Mouse (Mus musculus) cerebellum, postnatal 25 days (tissue): ENCODE results near the gene Sarnp.

ENCODE experiments used
- DNase-seq, 2 experiments: peaks; one replicate each; pipeline ENCODE4 v3.0.0; 2021; ENCODE audit warnings: mixed read lengths in 2 of 2

The Sarnp gene

DNA sequence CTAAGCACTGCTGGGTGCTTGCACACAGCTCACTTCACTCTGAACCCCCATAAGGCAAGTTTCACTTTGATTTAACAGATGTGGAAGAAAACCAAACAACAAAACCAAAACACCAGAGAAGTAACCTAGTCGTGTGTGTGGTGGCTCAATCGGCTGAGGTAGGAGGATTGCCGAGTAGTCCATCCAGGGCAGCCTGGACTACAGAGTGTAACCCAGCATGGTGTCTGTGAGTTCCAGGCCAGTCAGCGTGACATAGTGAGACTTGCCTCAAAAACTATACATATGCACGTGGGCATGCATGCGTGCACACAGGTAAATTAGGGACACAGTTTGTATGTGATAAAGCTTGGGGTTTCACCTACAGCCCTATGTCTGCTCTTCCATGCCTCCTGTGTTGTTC is 100.3 kb downstream of the Sarnp start:
- no peak for DNase-seq

DNA sequence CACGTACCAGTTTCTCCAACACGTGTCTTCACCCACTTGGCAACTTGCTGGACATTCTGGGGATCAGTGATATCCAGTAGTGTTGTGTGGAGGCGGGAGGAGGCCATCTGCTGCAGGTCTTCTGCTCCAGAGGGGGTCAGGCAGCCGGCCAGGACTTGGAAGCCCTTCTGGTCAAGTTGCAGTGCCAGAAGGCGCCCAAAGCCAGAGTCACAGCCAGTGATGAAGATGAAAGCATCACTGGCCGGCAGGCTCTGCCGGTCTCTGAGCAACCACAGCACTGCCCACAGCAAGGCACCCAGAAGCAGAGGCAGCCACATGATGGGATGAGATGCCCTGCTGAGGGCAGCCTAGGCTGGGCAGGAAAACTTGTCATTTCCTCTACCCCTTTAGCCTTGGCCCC is 101.1 kb downstream of the Sarnp start:
- DNase-seq: peak; percentile 98 to 99

DNA sequence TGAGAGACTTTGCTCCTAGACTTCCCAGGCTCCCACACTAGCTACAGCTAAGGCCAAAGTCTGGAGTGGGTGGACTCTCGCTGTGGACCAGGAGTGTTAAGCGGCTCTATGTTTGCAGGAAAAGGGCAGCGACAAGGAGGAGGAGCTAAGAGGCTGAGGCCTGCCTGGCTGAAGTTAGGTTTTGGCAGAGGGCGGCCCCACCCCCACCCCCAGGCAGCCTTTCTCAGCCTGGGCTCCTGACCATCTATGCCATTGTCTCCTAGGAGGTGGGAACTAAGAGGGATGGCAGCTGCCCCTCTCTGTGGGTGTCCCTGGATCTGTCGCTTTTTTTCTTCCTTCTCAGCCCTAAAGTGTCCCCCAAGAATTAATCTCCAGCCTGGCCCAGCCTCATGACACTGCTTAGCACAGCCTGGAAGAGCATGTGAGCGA is 102.1 kb downstream of the Sarnp start:
- peak; percentile 68 to 74 for DNase-seq

DNA sequence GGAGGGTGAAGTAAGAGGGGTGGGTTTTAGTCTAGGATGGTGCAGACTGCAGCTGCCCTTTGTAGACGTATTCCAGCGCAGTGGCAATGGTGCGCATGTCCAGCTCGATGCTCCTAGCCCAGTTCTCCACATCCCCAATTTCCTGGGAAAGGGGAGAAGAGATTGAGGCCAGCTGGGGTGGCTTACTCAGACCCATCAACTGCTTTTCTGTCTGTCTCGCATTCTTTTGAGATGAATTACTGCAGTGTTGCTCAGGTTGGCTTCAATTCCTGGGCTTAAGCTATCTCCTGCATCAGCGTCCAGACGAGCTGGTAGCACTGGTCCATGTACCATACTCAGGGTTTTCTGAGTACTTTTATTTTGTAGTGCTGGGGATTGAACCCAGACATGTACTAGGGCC is 102.8 kb downstream of the Sarnp start:
- DNase-seq: no peak

DNA sequence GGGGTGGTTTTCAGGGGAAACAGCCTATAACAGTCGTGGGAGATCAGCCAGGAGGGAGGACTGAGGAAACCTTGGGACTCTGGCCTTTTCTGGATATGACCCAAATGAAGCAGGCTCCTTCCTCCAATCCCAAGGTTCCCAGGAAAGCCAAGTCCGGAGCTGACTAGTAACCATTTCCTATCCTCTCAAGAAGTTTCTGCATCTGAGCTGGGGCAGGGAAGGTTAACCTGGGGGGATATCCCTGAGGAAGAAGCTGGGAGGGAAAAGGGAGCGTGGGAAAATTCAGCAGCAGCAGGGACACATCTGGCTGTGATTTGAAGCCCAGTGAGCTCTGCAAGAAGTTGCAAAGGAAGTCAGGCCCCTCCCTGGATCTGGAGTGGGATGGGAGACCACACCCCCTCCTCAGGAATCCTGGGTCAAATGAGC is 103.6 kb downstream of the Sarnp start:
- DNase-seq: no peak

DNA sequence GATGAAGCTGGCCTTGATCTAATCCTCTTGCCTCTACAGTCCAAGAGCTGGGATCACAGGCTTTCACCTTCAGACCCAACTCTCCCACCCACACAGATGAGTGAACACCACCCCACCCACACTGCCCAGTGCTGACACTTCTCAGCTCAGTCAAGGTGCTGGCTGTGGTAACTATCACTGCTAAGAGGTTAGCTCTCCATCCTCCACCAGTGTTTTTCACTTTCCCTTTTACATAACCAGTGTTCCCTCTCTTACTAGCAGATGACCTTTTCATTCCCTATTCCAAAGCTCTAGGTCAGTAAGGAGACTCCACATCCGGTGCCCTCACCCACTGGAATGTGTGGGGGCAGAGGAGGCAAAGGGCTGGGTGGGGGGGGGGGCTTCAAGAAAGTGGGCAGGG is 104.1 kb downstream of the Sarnp start:
- no peak for DNase-seq

DNA sequence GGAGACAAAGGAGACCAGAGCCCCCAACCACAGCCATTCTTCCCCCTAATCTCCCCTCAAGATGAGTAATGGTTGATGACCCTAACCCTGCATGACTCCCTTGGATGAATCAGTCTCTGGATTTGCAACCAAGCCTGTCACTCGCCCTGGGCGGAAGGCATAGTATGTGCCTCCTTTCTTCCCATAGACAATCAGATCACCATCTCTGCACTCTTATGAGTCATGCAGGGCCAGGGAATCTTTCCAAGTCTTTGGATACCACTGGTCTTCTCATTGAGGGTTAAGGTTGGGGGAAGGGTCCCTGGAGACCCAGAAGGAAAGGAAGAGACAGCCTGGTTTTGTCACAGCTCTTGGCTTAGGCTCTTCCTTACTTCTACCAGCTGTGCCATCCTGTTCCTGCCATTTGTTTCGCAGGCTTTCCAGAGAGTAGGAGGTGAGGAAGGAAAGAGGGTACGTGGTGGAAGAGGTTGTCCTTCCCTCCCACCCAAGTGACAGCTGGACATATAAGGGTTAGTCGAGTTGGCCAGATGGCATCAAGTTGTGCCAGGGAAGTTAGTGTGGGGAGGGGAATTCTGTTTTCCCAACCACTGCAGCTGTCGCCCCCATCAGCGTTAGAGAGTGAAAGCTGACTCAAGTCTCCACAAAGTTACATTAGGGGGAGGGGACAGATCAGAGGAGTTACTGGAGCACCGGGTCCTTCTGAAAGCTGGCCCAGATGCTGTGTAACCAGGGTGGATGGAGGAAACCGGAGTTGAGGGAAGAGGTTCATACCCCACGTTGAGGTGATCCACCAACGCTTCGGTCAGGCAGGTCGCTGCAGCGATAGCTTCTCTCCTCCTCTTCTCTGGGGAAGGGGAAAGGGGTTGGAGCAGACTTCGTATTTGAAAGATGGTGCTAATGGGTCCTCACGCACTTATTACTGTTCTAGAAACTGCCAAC is 105.0 kb downstream of the Sarnp start:
- DNase-seq: no peak

DNA sequence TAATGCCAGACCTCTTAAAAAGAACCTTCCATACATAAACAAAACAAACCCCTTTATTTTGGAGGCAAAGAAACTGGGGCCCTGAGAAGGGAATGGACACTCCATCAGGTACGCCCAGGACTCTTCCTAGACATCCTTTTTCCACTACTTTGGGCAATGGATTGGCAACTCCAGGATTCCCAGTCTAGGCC is 105.6 kb downstream of the Sarnp start, which contains the start of gene Rdh5:
Gene Rdh5 (minus strand): TSS at position 67 of the 191 bp plus-strand sequence.
- no peak for DNase-seq

DNA sequence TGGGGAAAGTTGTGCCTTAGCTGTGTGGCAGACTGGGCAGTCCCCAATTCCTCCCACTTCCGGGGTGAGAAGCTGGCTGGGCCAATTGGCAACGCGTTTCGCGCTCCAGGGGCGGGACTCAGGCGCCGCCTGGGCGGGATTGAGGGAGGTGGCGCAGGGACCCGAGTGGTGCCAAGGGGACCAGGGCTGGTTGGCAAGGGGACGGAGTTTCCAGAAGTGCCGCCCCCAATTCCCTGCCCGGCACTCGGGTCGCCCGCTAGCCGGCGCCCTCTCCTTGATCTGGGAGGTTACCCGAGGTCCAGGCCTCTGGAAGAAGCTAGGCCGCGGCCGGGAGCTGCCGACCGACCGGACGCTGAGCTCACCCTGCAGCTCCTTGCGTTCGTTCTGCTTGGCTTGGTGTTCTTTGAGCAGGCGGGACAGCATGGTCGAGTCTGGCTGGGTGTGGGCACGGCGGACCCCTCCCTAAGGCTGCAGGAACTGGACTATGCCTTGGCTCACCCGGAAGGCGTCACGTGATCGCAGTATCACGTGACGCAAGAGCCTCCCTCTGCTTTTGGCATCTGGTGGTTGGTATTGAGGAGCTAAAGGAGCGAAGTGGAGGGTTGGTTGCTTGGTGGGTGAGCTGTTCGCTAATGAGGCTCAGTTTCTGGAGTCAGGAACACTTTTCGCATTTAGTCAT is 106.0 kb downstream of the Sarnp start:
- DNase-seq: peak; percentile 94 to 96

DNA sequence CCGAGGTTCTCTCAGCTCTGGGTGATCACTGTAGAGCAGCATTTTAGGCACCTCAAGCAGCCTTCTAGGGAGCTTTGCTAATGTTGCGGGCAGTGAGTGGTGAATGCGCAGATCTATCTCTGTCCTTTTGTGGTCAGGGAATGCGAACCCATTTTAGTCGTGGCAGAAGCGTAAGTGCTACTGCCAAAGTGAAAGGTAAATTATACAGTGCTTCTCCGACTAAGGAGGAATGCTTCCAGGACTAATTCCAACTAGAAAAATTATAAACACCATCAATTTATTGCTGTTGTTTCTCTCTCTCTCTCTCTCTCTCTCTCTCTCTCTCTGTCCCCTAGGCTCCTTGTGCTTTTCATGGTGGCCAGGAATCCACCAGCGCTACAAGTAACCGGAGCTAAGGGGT is 106.8 kb downstream of the Sarnp start, which contains the start of gene Bloc1s1:
Gene Bloc1s1 (minus strand): TSS at position 101 of the 400 bp plus-strand sequence.
- DNase-seq: no peak
